Mouse (Mus musculus): ENCODE measurements at regions not wholly inside any gene's neighbourhood (a gene's known extent, or its start where the extent isn't known, plus 50 kb on each side); places are given as distances from the start of the nearest gene placed in this dataset.

- no peak for ATAC-seq (ENCODE audit: extremely low read depth, insufficient number of reproducible peaks, low FRiP score, poor library complexity, severe bottlenecking)
- no peaks in the 10 kb centered on the region for H3K27me3 ChIP-seq (ENCODE audit: insufficient read depth, low read length)
- no peaks in the 10 kb centered on the region for H3K4me1 ChIP-seq (ENCODE audit: insufficient read depth, low read depth, low read length)
- TF ChIP-seq TAL1 (conservative IDR thresholded peaks at IDR 0.05; ENCODE audit: low read depth, low read length) (no peak), GATA2 (IDR thresholded peaks at IDR 0.05; ENCODE audit: borderline replicate concordance, low read depth, low read length) (no peak), CTCF (IDR thresholded peaks at IDR 0.05; ENCODE audit: low read depth, low read length) (no peak), POLR2AphosphoS5 (IDR thresholded peaks at IDR 0.05; ENCODE audit: insufficient replicate concordance, low read depth, low read length) (no peak), GATA1 (IDR thresholded peaks at IDR 0.05; ENCODE audit: borderline replicate concordance, low read length) (no peak)
- H3K36me3 ChIP-seq (replicated peaks): no peaks in the 10 kb centered on the region
- H3K9me3 ChIP-seq (replicated peaks): no peaks in the 10 kb centered on the region
- no peak for DNase-seq (ENCODE audit: low spot score)
- no peak overlapping the region for H3K4me3 ChIP-seq (ENCODE audit: low read depth, low read length)
Measured at GRCm38 (mm10) chr12:44145321-44145720, 64.8 kb downstream of the Dnajb9 start.

DNA sequence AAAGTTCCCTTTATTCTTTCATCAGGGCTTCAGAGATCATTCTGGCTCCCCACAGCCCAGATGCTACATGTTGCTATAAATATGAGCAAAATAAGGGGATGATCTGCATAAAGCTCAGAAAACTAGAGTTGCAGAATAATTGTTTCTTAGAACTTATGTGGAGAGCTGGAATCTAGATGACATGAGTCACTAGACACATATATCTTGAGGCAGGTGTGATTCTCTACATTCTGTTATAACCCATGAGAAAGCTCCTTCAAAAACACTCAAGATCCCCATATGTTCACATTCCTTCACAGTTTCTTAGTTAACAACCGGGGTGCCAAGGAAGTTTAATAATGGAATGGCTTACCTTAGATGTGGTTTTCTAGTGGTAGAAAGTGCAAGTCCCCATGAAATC is 71.1 kb downstream of the Dnajb9 start:
- Histone ChIP-seq H3K36me3 (replicated peaks) (no peaks in the 10 kb centered on the region), H3K4me3 (ENCODE audit: low read depth, low read length) (no peak overlapping the region), H3K9me3 (replicated peaks) (no peaks in the 10 kb centered on the region), H3K27me3 (ENCODE audit: insufficient read depth, low read length) (no peaks in the 10 kb centered on the region), H3K4me1 (ENCODE audit: insufficient read depth, low read depth, low read length) (no peaks in the 10 kb centered on the region)
- no peak for ATAC-seq (ENCODE audit: extremely low read depth, insufficient number of reproducible peaks, low FRiP score, poor library complexity, severe bottlenecking)
- TF ChIP-seq POLR2AphosphoS5 (IDR thresholded peaks at IDR 0.05; ENCODE audit: insufficient replicate concordance, low read depth, low read length) (no peak), TAL1 (conservative IDR thresholded peaks at IDR 0.05; ENCODE audit: low read depth, low read length) (no peak), GATA2 (IDR thresholded peaks at IDR 0.05; ENCODE audit: borderline replicate concordance, low read depth, low read length) (no peak), CTCF (IDR thresholded peaks at IDR 0.05; ENCODE audit: low read depth, low read length) (no peak), GATA1 (IDR thresholded peaks at IDR 0.05; ENCODE audit: borderline replicate concordance, low read length) (no peak)
- DNase-seq (ENCODE audit: low spot score): no peak

- no peaks in the 10 kb centered on the region for H3K36me3 ChIP-seq (replicated peaks)
- ATAC-seq (ENCODE audit: extremely low read depth, insufficient number of reproducible peaks, low FRiP score, poor library complexity, severe bottlenecking) (no peak), DNase-seq (ENCODE audit: low spot score) (no peak)
- no peaks in the 10 kb centered on the region for H3K9me3 ChIP-seq (replicated peaks)
- no peak for TF ChIP-seq CTCF (IDR thresholded peaks at IDR 0.05; ENCODE audit: low read depth, low read length)
- no peak for TF ChIP-seq GATA2 (IDR thresholded peaks at IDR 0.05; ENCODE audit: borderline replicate concordance, low read depth, low read length)
- no peak for TF ChIP-seq GATA1 (IDR thresholded peaks at IDR 0.05; ENCODE audit: borderline replicate concordance, low read length)
- no peak for TF ChIP-seq TAL1 (conservative IDR thresholded peaks at IDR 0.05; ENCODE audit: low read depth, low read length)
- no peak for TF ChIP-seq POLR2AphosphoS5 (IDR thresholded peaks at IDR 0.05; ENCODE audit: insufficient replicate concordance, low read depth, low read length)
- no peaks in the 10 kb centered on the region for H3K4me1 ChIP-seq (ENCODE audit: insufficient read depth, low read depth, low read length)
- no peak overlapping the region for H3K4me3 ChIP-seq (ENCODE audit: low read depth, low read length)
- H3K27me3 ChIP-seq (ENCODE audit: insufficient read depth, low read length): no peaks in the 10 kb centered on the region
Measured at GRCm38 (mm10) chr12:44128874-44129273, 81.3 kb downstream of the Dnajb9 start.

- H3K9me3 ChIP-seq (replicated peaks): no peaks in the 10 kb centered on the region
- no peaks in the 10 kb centered on the region for H3K4me1 ChIP-seq (ENCODE audit: insufficient read depth, low read depth, low read length)
- no peaks in the 10 kb centered on the region for H3K27me3 ChIP-seq (ENCODE audit: insufficient read depth, low read length)
- TF ChIP-seq CTCF (IDR thresholded peaks at IDR 0.05; ENCODE audit: low read depth, low read length) (0 out of 2 replicates have a peak, but pooled peaks have one; percentile 7), GATA2 (IDR thresholded peaks at IDR 0.05; ENCODE audit: borderline replicate concordance, low read depth, low read length) (no peak), POLR2AphosphoS5 (IDR thresholded peaks at IDR 0.05; ENCODE audit: insufficient replicate concordance, low read depth, low read length) (no peak)
- no peak for DNase-seq (ENCODE audit: low spot score)
- H3K4me3 ChIP-seq (ENCODE audit: low read depth, low read length): no peak overlapping the region
- H3K36me3 ChIP-seq (replicated peaks): no peaks in the 10 kb centered on the region
- no peak for ATAC-seq (ENCODE audit: extremely low read depth, insufficient number of reproducible peaks, low FRiP score, poor library complexity, severe bottlenecking)
Measured at GRCm38 (mm10) chr12:44105085-44105484, 105.0 kb downstream of the Dnajb9 start.

GRCm38 (mm10) chr12:44099188-44099587 is 110.9 kb downstream of the Dnajb9 start:
- no peaks in the 10 kb centered on the region for H3K27me3 ChIP-seq (ENCODE audit: insufficient read depth, low read length)
- no peaks in the 10 kb centered on the region for H3K36me3 ChIP-seq (replicated peaks)
- DNase-seq (ENCODE audit: low spot score) (no peak), ATAC-seq (ENCODE audit: extremely low read depth, insufficient number of reproducible peaks, low FRiP score, poor library complexity, severe bottlenecking) (no peak)
- no peaks in the 10 kb centered on the region for H3K4me1 ChIP-seq (ENCODE audit: insufficient read depth, low read depth, low read length)
- H3K9me3 ChIP-seq (replicated peaks): no peaks in the 10 kb centered on the region
- no peak overlapping the region for H3K4me3 ChIP-seq (ENCODE audit: low read depth, low read length)
- TF ChIP-seq GATA1 (IDR thresholded peaks at IDR 0.05; ENCODE audit: borderline replicate concordance, low read length) (no peak), TAL1 (conservative IDR thresholded peaks at IDR 0.05; ENCODE audit: low read depth, low read length) (no peak), POLR2AphosphoS5 (IDR thresholded peaks at IDR 0.05; ENCODE audit: insufficient replicate concordance, low read depth, low read length) (no peak), CTCF (IDR thresholded peaks at IDR 0.05; ENCODE audit: low read depth, low read length) (no peak), GATA2 (IDR thresholded peaks at IDR 0.05; ENCODE audit: borderline replicate concordance, low read depth, low read length) (no peak)

GRCm38 (mm10) chr12:44071766-44072165 is 138.4 kb downstream of the Dnajb9 start:
- Histone ChIP-seq H3K9me3 (replicated peaks) (no peaks in the 10 kb centered on the region), H3K36me3 (replicated peaks) (no peaks in the 10 kb centered on the region), H3K4me3 (ENCODE audit: low read depth, low read length) (no peak overlapping the region), H3K4me1 (ENCODE audit: insufficient read depth, low read depth, low read length) (no peaks in the 10 kb centered on the region), H3K27me3 (ENCODE audit: insufficient read depth, low read length) (no peaks in the 10 kb centered on the region)
- DNase-seq (ENCODE audit: low spot score): no peak
- TF ChIP-seq CTCF (IDR thresholded peaks at IDR 0.05; ENCODE audit: low read depth, low read length) (no peak), GATA2 (IDR thresholded peaks at IDR 0.05; ENCODE audit: borderline replicate concordance, low read depth, low read length) (no peak), POLR2AphosphoS5 (IDR thresholded peaks at IDR 0.05; ENCODE audit: insufficient replicate concordance, low read depth, low read length) (no peak), TAL1 (conservative IDR thresholded peaks at IDR 0.05; ENCODE audit: low read depth, low read length) (no peak), GATA1 (IDR thresholded peaks at IDR 0.05; ENCODE audit: borderline replicate concordance, low read length) (no peak)
- ATAC-seq (ENCODE audit: extremely low read depth, insufficient number of reproducible peaks, low FRiP score, poor library complexity, severe bottlenecking): no peak
